Mouse (Mus musculus) kidney, postnatal 10 days (tissue): ENCODE measurements at regions not wholly inside any gene's neighbourhood (a gene's known extent, or its start where the extent isn't known, plus 50 kb on each side); places are given as distances from the start of the nearest gene placed in this dataset.
A peak's percentile ranks its signal among the peaks of the same experiment; 100 is the strongest.

Source experiments
- DNase-seq: peaks from one replicate; pipeline ENCODE4 v3.0.0; 2021; ENCODE audit warnings: mixed read lengths

GRCm38 (mm10) chr14:48942882-48943281, 123.0 kb upstream of the Ap5m1 start:
- DNase-seq = no peak

- DNase-seq = no peak
Observed at GRCm38 (mm10) chr14:48930886-48931285, 135.0 kb upstream of the Ap5m1 start.

- DNase-seq = no peak
Observed at GRCm38 (mm10) chr14:48925870-48926269, 140.0 kb upstream of the Ap5m1 start.

- DNase-seq = peak; percentile 36
Observed at GRCm38 (mm10) chr14:48909420-48909819, 156.5 kb upstream of the Ap5m1 start.

GRCm38 (mm10) chr14:48907991-48908698, 157.8 kb upstream of the Ap5m1 start:
- no peak for DNase-seq

- no peak for DNase-seq
Observed at GRCm38 (mm10) chr14:48907403-48907973, 158.4 kb upstream of the Ap5m1 start.

GRCm38 (mm10) chr14:48906956-48907355, 158.9 kb upstream of the Ap5m1 start:
- no peak for DNase-seq

- no peak for DNase-seq
Observed at GRCm38 (mm10) chr14:48904576-48904975, 161.3 kb upstream of the Ap5m1 start.

GRCm38 (mm10) chr14:48903526-48903925, 162.4 kb upstream of the Ap5m1 start:
- peak; percentile 32 for DNase-seq

- DNase-seq = no peak
Observed at GRCm38 (mm10) chr14:48900201-48900600, 165.7 kb upstream of the Ap5m1 start.

- no peak for DNase-seq
Observed at GRCm38 (mm10) chr14:48897140-48897539, 168.8 kb upstream of the Ap5m1 start.

GRCm38 (mm10) chr14:48896235-48896634, 169.7 kb upstream of the Ap5m1 start:
- DNase-seq = no peak

GRCm38 (mm10) chr14:48891216-48891615, 174.7 kb upstream of the Ap5m1 start:
- no peak for DNase-seq

GRCm38 (mm10) chr14:48888954-48889353, 176.9 kb upstream of the Ap5m1 start:
- peak; percentile 44 for DNase-seq

GRCm38 (mm10) chr14:48880041-48880440, 185.9 kb upstream of the Ap5m1 start:
- peak; percentile 40 for DNase-seq

GRCm38 (mm10) chr14:48877998-48878657, 187.8 kb upstream of the Ap5m1 start:
- peak; percentile 76 for DNase-seq

- no peak for DNase-seq
Observed at GRCm38 (mm10) chr14:48871313-48871712, 194.6 kb upstream of the Ap5m1 start.

GRCm38 (mm10) chr14:48869956-48870355, 195.9 kb upstream of the Ap5m1 start:
- no peak for DNase-seq

- no peak for DNase-seq
Observed at GRCm38 (mm10) chr14:48855453-48855852, 181.8 kb upstream of the Otx2 start.

GRCm38 (mm10) chr14:48854188-48854924, 180.7 kb upstream of the Otx2 start:
- DNase-seq = no peak

GRCm38 (mm10) chr14:48853479-48854187, 180.0 kb upstream of the Otx2 start:
- DNase-seq = no peak

GRCm38 (mm10) chr14:48852787-48853186, 179.2 kb upstream of the Otx2 start:
- no peak for DNase-seq

- no peak for DNase-seq
Observed at GRCm38 (mm10) chr14:48852061-48852460, 178.4 kb upstream of the Otx2 start.
